Mouse (Mus musculus) neural tube, embryonic 15.5 days (tissue): Measurements from ENCODE around the gene Gpsm1. TPM values are rescaled to one million over a fixed set of nuclear protein-coding genes. Genes with fewer than 3 reads are reported as not detected.

Source experiments
- ATAC-seq: fragments of 200-750 bp; cut with Nextera tagmentation; 2 replicates; pipeline ENCODE4 v1.8.0; 2017; ENCODE audit warnings: mild to moderate bottlenecking, moderate TSS enrichment, moderate library complexity; ENCODE audit not compliant: low FRiP score
- H3K27ac ChIP-seq: fragments of 300-500 bp; sonication (generic); replicated peaks from 2 replicates; pipeline ENCODE4 v1.5.1; 2015; ENCODE audit warnings: mild to moderate bottlenecking, inconsistent platforms
- H3K27me3 ChIP-seq: fragments of 300-500 bp; sonication (generic); replicated peaks from 2 replicates; pipeline ENCODE4 v1.6.1; 2015; ENCODE audit warnings: inconsistent platforms
- H3K36me3 ChIP-seq: fragments of 300-500 bp; sonication (generic); 2 replicates; pipeline ENCODE4 v1.6.1; 2015; ENCODE audit warnings: inconsistent platforms
- H3K4me1 ChIP-seq: fragments of 300-500 bp; sonication (generic); 2 replicates; pipeline ENCODE4 v1.6.1; 2015; ENCODE audit warnings: inconsistent platforms
- H3K4me2 ChIP-seq: fragments of 300-500 bp; sonication (generic); 2 replicates; pipeline ENCODE4 v1.6.1; 2015; ENCODE audit warnings: inconsistent platforms, mild to moderate bottlenecking, moderate library complexity
- H3K4me3 ChIP-seq: fragments of 300-500 bp; sonication (generic); replicated peaks from 2 replicates; pipeline ENCODE4 v1.5.1; 2015; ENCODE audit warnings: mild to moderate bottlenecking, inconsistent platforms
- H3K9ac ChIP-seq: fragments of 300-500 bp; sonication (generic); replicated peaks from 2 replicates; pipeline ENCODE4 v1.6.1; 2015; ENCODE audit warnings: mild to moderate bottlenecking, inconsistent platforms
- H3K9me3 ChIP-seq: fragments of 300-500 bp; sonication (generic); replicated peaks from 2 replicates; pipeline ENCODE4 v1.6.1; 2016; ENCODE audit warnings: inconsistent platforms
- WGBS: fragments of 180-500 bp; shearing (Covaris S2); methylation state at CpG from one replicate; pipeline ENCODE4 v1.1.7; 2015; ENCODE audit warnings: mixed read lengths; 5-methylcytosine and 5-hydroxymethylcytosine counted together
- polyA plus RNA-seq: library from polyadenylated mRNA; unstranded; fragments of >200 nt; fragmentation: Nextera tagmentation; extraction: Ambion mirVana; gene quantifications from 2 replicates; pipeline ENCODE4 v1.2.1, GENCODE M21; 2015

The Gpsm1 gene
- polyA plus RNA-seq, 1 experiment from 2014 or later, result 158 TPM

DNA sequence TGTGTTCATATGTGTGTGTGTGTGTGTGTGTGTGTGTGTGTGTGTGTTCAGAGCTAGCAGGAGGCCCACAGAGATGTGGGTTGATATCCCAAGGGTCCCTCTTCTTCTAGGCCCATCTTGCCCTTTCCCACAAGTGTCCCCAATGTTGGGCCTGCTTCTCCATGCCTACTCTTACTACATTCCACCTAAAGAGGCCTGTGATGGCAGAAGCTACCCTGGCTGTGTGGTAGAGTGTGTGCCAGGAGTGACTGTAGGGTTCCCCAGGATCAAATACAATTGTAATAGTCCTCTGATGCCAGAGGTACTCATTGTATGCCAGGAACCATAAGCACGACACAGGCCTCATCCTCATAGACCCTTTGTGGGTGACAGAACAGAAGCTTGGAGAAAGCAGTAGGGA lies 1.9 kb upstream of the Gpsm1 start:
- no peaks in the 10 kb centered on the region for H3K9me3 ChIP-seq
- no peak overlapping the region for H3K27ac ChIP-seq
- H3K27me3 ChIP-seq, result no peaks in the 10 kb centered on the region
- peaks cover 43% of the 10 kb centered on the region for H3K4me1 ChIP-seq
- H3K4me2 ChIP-seq, result no peak overlapping the region
- H3K4me3 ChIP-seq, result no peak overlapping the region
- no peak overlapping the region for H3K9ac ChIP-seq
- 89% methylated on average over 1 of the region's 1 CpGs for WGBS
- no peaks in the 10 kb centered on the region for H3K36me3 ChIP-seq
- no peak for ATAC-seq

DNA sequence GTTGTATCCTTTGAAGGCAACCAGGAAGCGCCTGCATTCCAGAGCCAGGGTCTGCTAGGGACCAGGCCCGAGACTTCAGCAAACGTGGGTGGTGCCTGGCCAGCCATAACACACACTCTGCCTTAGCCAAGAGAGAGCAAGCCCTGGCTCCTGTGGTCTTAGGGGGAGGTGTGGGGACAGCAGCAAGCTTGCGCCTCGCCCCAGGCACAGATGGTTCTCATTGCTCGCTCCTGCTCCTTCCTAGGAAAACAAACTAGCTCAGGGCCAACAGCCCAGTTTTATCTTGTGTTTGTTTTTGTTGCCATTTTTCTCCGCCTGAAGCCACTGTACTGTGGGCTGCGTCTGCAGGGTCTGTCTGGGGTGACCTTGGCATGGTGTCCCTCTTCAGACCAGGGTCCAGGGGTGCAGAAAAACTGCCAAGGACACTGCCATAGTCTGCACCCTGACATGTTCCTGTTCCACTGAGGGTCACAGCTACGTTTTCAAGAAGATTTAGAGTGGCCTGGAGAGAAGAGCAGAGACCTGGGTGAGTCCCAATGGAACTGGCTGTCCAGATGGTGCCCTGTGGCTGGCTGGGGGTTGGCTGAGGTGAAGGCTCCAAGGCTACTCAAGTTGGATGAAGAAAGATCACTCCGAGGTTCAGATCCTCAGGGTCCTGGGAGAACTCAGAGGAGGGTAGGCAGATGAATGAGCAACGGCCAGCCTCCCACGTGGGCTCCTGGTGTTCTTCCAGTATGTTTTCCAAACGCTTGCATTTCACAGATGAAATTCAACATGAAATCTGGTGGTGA lies 839 bp upstream of the Gpsm1 start:
- Histone ChIP-seq H3K9ac (peak overlapping the region; percentile 99), H3K9me3 (no peaks in the 10 kb centered on the region), H3K4me1 (peaks cover 54% of the 10 kb centered on the region), H3K27me3 (no peaks in the 10 kb centered on the region), H3K27ac (peak overlapping the region; percentile 97), H3K36me3 (no peaks in the 10 kb centered on the region), H3K4me2 (peak overlapping the region; percentile 93), H3K4me3 (peak overlapping the region; percentile 87)
- 65% methylated on average over 13 of the region's 13 CpGs for WGBS
- no peak for ATAC-seq

DNA sequence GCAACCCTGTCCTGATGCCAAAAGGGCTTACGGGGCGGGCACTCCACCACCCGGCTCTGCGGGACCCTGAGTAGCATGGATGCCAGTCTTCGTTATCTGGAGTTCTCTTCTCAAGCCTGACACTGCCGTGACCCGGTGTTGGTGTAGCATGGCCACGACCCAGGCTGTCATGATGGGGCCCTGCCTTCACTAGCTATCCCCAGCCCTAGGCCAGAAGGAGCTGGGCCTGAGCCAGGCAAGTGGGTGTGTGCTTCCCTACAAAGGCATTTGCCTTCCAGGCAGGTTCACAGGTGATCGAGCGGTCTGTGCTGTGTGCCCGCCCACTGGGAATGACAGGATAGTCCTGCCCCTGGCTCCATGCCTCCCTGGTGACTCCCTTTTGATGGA lies 603 bp downstream of the Gpsm1 start:
- H3K36me3 ChIP-seq, result no peaks in the 10 kb centered on the region
- peak overlapping the region; percentile 97 for H3K27ac ChIP-seq
- H3K4me2 ChIP-seq, result peak overlapping the region; percentile 93
- H3K9me3 ChIP-seq, result no peaks in the 10 kb centered on the region
- H3K9ac ChIP-seq, result peak overlapping the region; percentile 99
- H3K4me1 ChIP-seq, result peaks cover 63% of the 10 kb centered on the region
- WGBS, result under 1% methylated on average over 11 of the region's 11 CpGs
- peak; percentile 48 for ATAC-seq
- H3K27me3 ChIP-seq, result no peaks in the 10 kb centered on the region
- peak overlapping the region; percentile 87 for H3K4me3 ChIP-seq

DNA sequence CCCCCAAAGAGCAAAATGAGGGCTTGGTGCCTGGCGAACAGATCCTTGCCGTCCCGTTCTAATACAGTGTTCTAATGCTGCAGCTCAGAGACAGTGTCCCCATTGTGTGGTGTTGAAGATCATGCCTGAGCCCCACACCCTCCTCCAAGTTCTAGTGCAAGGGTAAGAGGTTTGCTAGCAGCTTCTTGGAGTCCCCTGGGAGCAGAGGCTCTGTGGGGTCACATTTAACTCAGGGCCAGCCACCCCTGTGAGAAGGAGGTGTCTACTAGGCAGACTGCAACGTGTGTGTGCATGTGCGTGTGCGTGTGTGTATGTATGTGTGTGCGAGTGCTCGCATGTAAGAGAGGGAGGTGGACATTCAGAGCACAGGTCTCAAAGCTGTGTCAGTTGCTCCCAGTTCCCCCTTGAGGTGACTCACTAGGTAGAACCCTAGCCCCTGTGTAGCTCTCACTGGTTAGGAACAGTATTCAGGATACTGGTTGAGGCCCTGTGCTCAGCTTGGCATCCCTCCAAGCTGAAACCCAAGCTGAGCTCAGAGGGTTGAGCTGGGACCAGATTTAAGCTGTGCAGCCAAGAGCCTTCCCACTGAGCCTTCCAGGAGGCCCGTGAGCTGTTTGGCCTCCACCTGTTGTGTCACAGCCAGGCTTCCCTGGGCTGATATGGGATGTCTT lies 1.4 kb downstream of the Gpsm1 start:
- peak overlapping the region; percentile 99 for H3K9ac ChIP-seq
- no peaks in the 10 kb centered on the region for H3K36me3 ChIP-seq
- peak overlapping the region; percentile 87 for H3K4me3 ChIP-seq
- no peaks in the 10 kb centered on the region for H3K9me3 ChIP-seq
- peaks cover 68% of the 10 kb centered on the region for H3K4me1 ChIP-seq
- peak overlapping the region; percentile 93 for H3K4me2 ChIP-seq
- peak; percentile 13; the same call in 1 of the 2 replicates for ATAC-seq
- peak overlapping the region; percentile 97 for H3K27ac ChIP-seq
- no peaks in the 10 kb centered on the region for H3K27me3 ChIP-seq
- 41% methylated on average over 9 of the region's 9 CpGs for WGBS

DNA sequence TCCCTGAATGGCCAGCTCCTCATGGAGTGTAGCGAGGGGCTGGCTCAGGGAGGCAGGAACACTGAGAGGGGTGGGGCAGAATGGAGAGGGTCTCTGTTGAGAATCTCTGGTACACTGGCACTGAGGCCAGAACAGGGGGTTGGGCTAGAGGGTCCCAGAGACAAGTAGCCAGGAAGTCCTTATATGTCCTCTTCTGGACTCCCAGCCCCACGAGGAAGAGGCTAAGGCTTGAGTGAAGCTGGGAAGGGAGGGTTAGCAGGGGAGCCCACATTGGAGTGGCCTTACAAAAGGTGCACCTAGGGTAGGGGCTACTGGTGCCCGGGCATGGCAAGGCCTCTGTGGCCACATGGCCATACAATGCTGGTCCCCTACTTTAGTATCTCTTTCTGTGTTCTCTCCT lies 2.1 kb downstream of the Gpsm1 start:
- WGBS, result 65% methylated on average over 3 of the region's 3 CpGs
- Histone ChIP-seq H3K4me1 (peaks cover 75% of the 10 kb centered on the region), H3K9ac (peak overlapping the region; percentile 99), H3K4me2 (peak overlapping the region; percentile 93), H3K36me3 (peaks cover 4% of the 10 kb centered on the region), H3K9me3 (no peaks in the 10 kb centered on the region), H3K27me3 (no peaks in the 10 kb centered on the region), H3K27ac (peak overlapping the region; percentile 97; the same call in 1 of the 2 replicates), H3K4me3 (peak overlapping the region; percentile 87)
- no peak for ATAC-seq

DNA sequence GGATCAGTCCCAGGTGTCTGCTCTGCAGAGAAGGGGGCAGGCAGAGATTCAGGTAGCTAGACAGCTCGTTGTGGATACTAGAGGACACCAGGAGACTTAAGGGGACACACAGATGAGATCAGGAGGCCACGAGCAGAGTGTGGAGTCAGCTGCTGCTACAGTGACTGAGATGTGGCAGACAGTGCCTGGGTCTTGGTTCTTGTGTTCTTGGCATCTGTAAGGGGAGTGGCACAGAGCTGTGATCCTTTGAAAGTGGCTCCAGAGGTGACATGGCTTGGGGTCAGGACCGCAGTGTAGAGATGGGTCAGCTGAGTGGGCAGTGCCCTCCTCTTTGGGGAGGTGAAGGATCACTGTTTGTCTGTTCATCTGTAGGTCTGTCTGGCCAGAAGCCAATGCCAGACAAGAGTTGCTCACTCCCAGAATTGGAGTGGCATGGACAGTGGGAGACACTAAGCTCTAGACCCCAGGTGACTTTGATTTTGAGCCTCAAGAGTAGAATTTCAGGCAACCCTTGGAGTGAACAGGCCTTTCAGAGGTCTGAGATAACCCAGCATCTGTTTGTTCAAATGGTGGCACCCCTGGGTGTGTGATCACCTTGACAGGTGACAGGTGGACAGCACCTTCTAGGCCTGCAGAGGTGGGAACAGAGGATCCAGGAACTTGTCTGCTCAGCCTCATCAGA lies 2.8 kb downstream of the Gpsm1 start:
- Histone ChIP-seq H3K27me3 (no peaks in the 10 kb centered on the region), H3K27ac (no peak overlapping the region), H3K4me1 (peaks cover 77% of the 10 kb centered on the region), H3K4me3 (peak overlapping the region; percentile 87; the same call in 1 of the 2 replicates), H3K9me3 (no peaks in the 10 kb centered on the region), H3K4me2 (peak overlapping the region; percentile 93), H3K9ac (peak overlapping the region; percentile 99; the same call in 1 of the 2 replicates), H3K36me3 (peaks cover 11% of the 10 kb centered on the region)
- ATAC-seq, result no peak
- 92% methylated on average over 3 of the region's 3 CpGs for WGBS

DNA sequence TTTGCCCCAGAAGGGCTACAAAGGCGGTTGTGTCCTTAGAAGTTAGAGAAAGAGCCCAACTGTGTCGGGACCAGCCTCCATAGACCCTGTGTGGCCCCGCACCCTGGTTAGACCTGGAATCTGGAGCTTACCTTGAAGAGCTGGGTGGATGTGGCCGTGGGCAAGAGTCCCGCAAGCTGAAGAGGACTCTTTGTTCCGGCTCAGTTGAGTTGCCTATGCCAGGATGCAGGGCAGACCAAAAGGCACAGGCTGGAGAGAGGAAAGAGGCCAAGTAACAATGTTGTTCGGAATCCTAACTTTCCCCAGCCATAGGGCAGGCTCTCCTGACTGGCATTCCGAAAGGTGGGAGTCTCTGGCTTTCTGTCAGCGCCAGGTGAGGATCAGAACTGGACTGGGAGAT lies 3.8 kb downstream of the Gpsm1 start:
- H3K27ac ChIP-seq, result no peak overlapping the region
- no peak overlapping the region for H3K9ac ChIP-seq
- no peak for ATAC-seq
- peaks cover 75% of the 10 kb centered on the region for H3K4me1 ChIP-seq
- H3K27me3 ChIP-seq, result no peaks in the 10 kb centered on the region
- H3K4me3 ChIP-seq, result no peak overlapping the region
- peaks cover 20% of the 10 kb centered on the region for H3K36me3 ChIP-seq
- WGBS, result 92% methylated on average over 9 of the region's 9 CpGs
- no peaks in the 10 kb centered on the region for H3K9me3 ChIP-seq
- no peak overlapping the region for H3K4me2 ChIP-seq

DNA sequence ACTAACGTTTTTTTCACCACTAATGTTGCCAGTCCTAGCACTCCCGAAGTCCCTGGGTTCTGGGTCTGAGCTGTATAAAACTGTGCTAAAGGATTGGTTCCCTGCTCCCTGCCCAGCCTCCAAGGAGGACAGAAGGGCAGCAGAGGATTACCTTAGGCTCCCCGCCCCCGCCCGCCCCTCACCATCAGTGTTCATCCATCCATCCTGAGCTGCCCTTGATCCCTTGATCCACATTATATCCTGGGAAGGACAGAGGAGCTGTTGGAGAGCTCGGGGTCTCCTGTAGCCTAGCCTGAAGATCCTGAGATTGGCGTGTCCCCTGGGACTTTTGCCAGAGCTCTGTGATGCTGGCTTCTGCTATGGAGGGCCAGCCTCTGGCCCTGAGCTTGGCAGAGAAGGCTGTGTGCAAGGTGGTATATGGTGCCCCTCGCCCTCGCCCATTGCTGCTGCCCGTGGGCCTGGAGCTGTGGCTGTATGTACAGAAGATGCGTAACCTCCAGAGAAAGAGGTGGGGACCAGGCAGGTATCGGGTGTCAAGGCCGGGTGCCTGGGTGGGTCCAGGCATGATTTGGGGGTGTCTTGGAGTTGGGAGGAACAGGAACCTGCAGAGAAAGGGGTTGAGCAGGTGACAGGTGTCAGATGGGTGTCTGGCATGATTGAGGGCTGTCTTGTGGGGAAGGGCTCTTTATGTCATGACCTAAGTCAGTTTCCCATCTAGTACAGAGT lies 4.4 kb downstream of the Gpsm1 start:
- Histone ChIP-seq H3K27ac (no peak overlapping the region), H3K4me1 (peaks cover 69% of the 10 kb centered on the region), H3K4me2 (no peak overlapping the region), H3K4me3 (no peak overlapping the region), H3K9ac (no peak overlapping the region), H3K9me3 (no peaks in the 10 kb centered on the region), H3K36me3 (peaks cover 26% of the 10 kb centered on the region), H3K27me3 (no peaks in the 10 kb centered on the region)
- 90% methylated on average over 13 of the region's 13 CpGs for WGBS
- ATAC-seq, result no peak

DNA sequence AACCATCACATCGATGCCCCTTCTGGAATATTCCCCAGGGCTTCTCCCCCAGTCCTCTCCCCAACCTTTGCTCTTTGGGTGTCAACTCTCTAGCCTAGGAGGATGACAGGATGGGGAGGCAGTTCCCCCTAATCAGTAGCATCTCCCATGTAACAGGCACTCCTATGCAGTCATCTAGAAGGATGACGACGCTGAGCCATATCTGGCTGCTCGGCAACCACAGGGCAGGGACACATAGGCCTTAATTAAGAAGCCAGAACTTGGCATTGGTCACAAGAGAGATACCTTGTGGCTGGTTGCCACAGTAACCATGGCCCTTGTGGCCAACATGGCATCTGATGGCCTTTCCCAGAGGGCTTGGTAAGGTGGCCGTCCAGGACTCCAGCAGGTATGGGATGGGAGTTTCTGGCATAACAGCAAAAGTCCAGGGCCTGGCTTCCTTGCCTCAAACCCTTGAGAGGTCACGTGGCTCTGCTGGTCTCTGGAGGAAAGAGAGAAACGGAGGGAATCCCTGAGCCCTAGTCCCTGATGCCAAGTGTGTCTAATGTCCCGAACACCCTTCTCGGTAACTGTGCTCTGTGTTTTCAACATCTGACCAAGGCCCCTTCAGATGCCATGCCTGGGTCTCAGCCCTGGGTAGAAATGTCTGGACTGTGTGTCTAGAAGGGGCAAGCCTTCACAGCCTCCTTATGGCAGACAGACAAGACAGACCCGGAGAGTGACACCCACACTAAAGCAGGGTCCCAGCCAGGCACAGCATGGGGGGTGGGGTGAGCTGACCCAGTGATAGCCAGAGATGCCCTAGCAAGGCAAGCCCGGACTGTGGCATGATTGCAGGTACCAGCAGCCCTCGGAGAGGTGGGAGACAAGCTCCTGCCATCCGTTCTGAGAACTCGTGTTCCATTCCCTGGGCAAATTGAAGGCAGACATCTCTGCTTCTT lies 5.2 kb downstream of the Gpsm1 start:
- H3K9ac ChIP-seq, result no peak overlapping the region
- H3K27ac ChIP-seq, result no peak overlapping the region
- 83% methylated on average over 14 of the region's 14 CpGs for WGBS
- H3K4me2 ChIP-seq, result no peak overlapping the region
- no peak for ATAC-seq
- no peaks in the 10 kb centered on the region for H3K9me3 ChIP-seq
- H3K36me3 ChIP-seq, result peaks cover 35% of the 10 kb centered on the region
- H3K4me1 ChIP-seq, result peaks cover 68% of the 10 kb centered on the region
- no peaks in the 10 kb centered on the region for H3K27me3 ChIP-seq
- H3K4me3 ChIP-seq, result no peak overlapping the region

DNA sequence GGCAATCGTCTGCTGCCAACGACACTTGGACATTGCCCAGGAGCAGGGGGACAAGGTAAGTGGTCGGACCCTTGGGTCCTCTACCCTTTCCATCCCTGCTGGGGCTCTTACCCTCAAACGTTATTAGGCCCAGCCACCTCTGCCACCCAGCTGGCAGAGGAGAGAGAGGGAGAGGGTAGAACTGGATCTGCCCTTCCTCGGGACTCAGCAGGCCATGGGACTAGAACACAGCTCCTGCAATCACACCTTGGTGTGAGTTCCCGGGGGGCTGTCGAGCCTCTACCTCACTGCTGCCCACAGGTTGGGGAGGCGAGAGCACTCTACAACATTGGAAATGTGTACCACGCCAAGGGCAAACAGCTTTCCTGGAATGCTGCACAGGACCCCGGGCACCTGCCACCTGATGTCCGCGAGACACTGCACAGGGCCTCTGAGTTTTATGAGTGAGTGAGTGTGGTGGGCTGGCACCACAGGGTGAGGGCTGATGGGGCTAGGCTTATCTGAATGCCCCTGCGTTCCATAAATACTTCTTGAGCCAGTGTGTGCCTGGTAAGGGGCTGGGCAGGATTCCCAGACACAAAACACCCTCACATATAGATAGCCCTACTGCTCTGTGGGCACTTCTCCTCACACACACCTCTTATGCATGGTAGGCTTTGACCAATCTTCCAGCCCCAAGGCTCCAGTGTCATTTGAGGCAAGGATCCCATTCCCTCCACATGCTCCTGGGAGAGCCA lies 8.4 kb downstream of the Gpsm1 start:
- no peak for ATAC-seq
- WGBS, result 94% methylated on average over 13 of the region's 13 CpGs
- Histone ChIP-seq H3K4me1 (peaks cover 39% of the 10 kb centered on the region), H3K4me2 (no peak overlapping the region), H3K9me3 (no peaks in the 10 kb centered on the region), H3K27ac (no peak overlapping the region), H3K4me3 (no peak overlapping the region), H3K36me3 (peaks cover 59% of the 10 kb centered on the region), H3K9ac (no peak overlapping the region), H3K27me3 (no peaks in the 10 kb centered on the region)
